In the genomic region with DNA sequence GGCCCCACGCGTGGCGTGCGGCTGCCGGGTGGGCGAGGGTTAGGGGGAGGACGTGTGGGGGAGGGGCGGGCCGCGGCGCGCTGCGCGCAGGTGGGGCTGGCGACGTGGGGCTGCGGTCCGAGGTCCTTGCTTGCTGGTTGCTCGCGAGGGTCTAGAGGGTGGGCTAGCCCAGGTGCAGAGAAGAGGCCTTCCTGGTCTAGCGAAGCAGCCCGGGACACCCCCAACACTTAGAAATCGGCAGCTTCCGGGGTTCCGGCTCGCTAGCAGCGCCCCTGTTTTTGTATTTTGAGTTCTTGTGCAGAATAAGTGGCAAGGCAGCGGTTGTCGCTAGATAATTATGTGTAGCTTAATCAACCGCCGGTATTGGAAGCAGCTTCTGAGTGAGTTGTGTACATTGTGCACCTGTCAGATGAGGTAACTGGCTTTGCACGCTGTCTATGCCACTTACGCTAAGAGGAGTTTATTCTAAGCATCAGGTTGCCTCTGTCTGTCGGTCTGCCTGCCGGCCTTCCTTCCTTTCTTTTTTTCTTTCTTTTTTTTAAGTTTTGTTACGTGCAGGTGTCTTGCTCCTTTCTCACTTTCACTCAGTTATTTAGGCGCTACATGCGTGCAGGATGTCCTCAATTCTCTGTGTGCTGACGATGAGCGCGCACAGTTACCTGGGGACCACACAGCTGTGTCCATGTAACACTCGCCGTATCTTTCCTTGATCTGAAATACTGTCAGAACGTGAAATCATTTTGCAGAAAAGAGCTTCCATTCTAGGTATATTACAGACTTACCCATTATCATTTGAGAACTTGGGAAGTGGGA, we compare ENCODE assay signal across 8 mouse cellular contexts. TPM values are rescaled to one million over a fixed set of nuclear protein-coding genes. Genes with fewer than 3 reads are reported as not detected.
DNase-seq lines count a peak whose midpoint lies in the region; ATAC-seq and TF ChIP-seq lines count a peak whose summit lies in the region.

No protein-coding gene starts in this region.

- no peak for TF ChIP-seq POLR2A in olfactory bulb, adult 2 months (IDR thresholded peaks at IDR 0.05; ENCODE audit: insufficient read depth, low read depth, low read length)

- peak; percentile 63 for DNase-seq in adrenal gland, postnatal 14 days
- no peak for DNase-seq in adrenal gland, adult (ENCODE audit: inconsistent age in 2 of 2, low spot score in 1 of 2)
- peak; percentile 35 for DNase-seq in spleen, adult 12 weeks (ENCODE audit: low spot score)
- no peak for DNase-seq in spleen, adult 18-20 months
- no peak for DNase-seq in liver, embryonic 13.5 days
- no peak for DNase-seq in gastrocnemius, postnatal 10 days

- no peaks in the 10 kb centered on the region for H3K27me3 ChIP-seq in forebrain, embryonic 16.5 days (replicated peaks; ENCODE audit: control insufficient read depth, insufficient read depth, low read length)
- no peaks in the 10 kb centered on the region for H3K27me3 ChIP-seq in liver, embryonic 13.5 days

- TF ChIP-seq CTCF in olfactory bulb, adult 2 months (IDR thresholded peaks at IDR 0.05; ENCODE audit: insufficient read depth, low read depth, low read length) = no peak

- ATAC-seq in forebrain, embryonic 16.5 days = peak; percentile 75
- peak; percentile 47 for ATAC-seq in liver, embryonic 13.5 days (ENCODE audit: low read depth)

- peaks cover 18% of the 10 kb centered on the region for H3K4me1 ChIP-seq in forebrain, embryonic 16.5 days (replicated peaks; ENCODE audit: control insufficient read depth, insufficient read depth, low read length)
- peaks cover 25% of the 10 kb centered on the region for H3K4me1 ChIP-seq in liver, embryonic 13.5 days (replicated peaks)
- H3K4me1 ChIP-seq in olfactory bulb, adult 2 months (ENCODE audit: control insufficient read depth, insufficient read depth, low read length) = peaks cover 14% of the 10 kb centered on the region; the same call in 1 of the 2 replicates

- peak overlapping the region; percentile 69 for H3K4me2 ChIP-seq in forebrain, embryonic 16.5 days (ENCODE audit: low read length)
- H3K4me2 ChIP-seq in liver, embryonic 13.5 days = peak overlapping the region; percentile 78

- no peaks in the 10 kb centered on the region for H3K9me3 ChIP-seq in forebrain, embryonic 16.5 days (ENCODE audit: control insufficient read depth, low read length)
- no peaks in the 10 kb centered on the region for H3K9me3 ChIP-seq in liver, embryonic 13.5 days (replicated peaks)

- peak overlapping the region; percentile 31 for H3K27ac ChIP-seq in forebrain, embryonic 16.5 days (ENCODE audit: low read length)
- H3K27ac ChIP-seq in liver, embryonic 13.5 days = peak overlapping the region; percentile 78
- no peak overlapping the region; the same call in 1 of the 2 replicates for H3K27ac ChIP-seq in olfactory bulb, adult 2 months (ENCODE audit: insufficient read depth, low read depth, low read length)

- H3K9ac ChIP-seq in forebrain, embryonic 16.5 days (replicated peaks; ENCODE audit: low read depth, low read length) = peak overlapping the region; percentile 81
- H3K9ac ChIP-seq in liver, embryonic 13.5 days = peak overlapping the region; percentile 93

- WGBS in forebrain, embryonic 16.5 days = 11% methylated on average over 43 of the region's 44 CpGs
- 8% methylated on average over 42 of the region's 44 CpGs for WGBS in liver, embryonic 13.5 days (ENCODE audit: insufficient replicate concordance)
- 12% methylated on average over 30 of the region's 44 CpGs for WGBS in olfactory bulb, adult 2 months

- H3K4me3 ChIP-seq in forebrain, embryonic 16.5 days (replicated peaks; ENCODE audit: low read length) = peak overlapping the region; percentile 85
- peak overlapping the region; percentile 91 for H3K4me3 ChIP-seq in liver, embryonic 13.5 days (replicated peaks)
- H3K4me3 ChIP-seq in olfactory bulb, adult 2 months (ENCODE audit: insufficient read depth, low read depth, low read length) = peak overlapping the region; percentile 87

- peaks cover 7% of the 10 kb centered on the region for H3K36me3 ChIP-seq in forebrain, embryonic 16.5 days (ENCODE audit: control insufficient read depth, insufficient read depth)
- H3K36me3 ChIP-seq in liver, embryonic 13.5 days = peaks cover 14% of the 10 kb centered on the region

RNA-seq across cellular contexts. Expression of a gene that starts 0.6 kb away (rescaled TPM):
- 23.7 and 27.6 TPM in 2 replicates for total RNA-seq in adrenal gland, postnatal 14 days (2021)
- 29.0 and 31.9 TPM in 2 replicates for polyA plus RNA-seq in forebrain, embryonic 16.5 days (2015; fragmentation: Nextera tagmentation; extraction: Ambion mirVana)
- 5.8 and 6.7 TPM in 2 replicates for polyA plus RNA-seq in liver, embryonic 13.5 days (2015; fragmentation: Nextera tagmentation; extraction: Ambion mirVana)
- not detected in 2 replicates for polyA plus RNA-seq in olfactory bulb, adult 2 months (2012; ENCODE audit: insufficient read depth, insufficient read length, low replicate concordance, missing spikeins)
- total RNA-seq in gastrocnemius, postnatal 10 days (2021) = 10 to 100 TPM; 11.5 to 15.6 TPM

Comparison
In these comparisons a context has a peak if more than half of its experiments do, and no peak if none do; other contexts are left out.
1. DNase-seq: peak in adrenal gland, postnatal 14 days (single experiment) and spleen, adult 12 weeks (single experiment); none in adrenal gland, adult (0 of 2), spleen, adult 18-20 months (0 of 2), liver, embryonic 13.5 days (single experiment) and gastrocnemius, postnatal 10 days (single experiment).
2. Peak in every context shown above with its lines, with median percentiles within 50 percentile points of each other: H3K4me3 ChIP-seq.